Mouse (Mus musculus): Measurements from ENCODE around the gene Prcc.
"Not testable (repeated sequence)": the region's sequence is repeated elsewhere in the genome, so short reads cannot be mapped to it uniquely, and the experiment has no call there.

Gene Prcc

GRCm38 (mm10) chr3:87844981-87845380 lies 40.4 kb downstream of the Prcc start:
- DNase-seq (ENCODE audit: low spot score) = no peak

GRCm38 (mm10) chr3:87840858-87841257 lies 44.5 kb downstream of the Prcc start:
- DNase-seq (ENCODE audit: low spot score) = no peak

GRCm38 (mm10) chr3:87838622-87839021 lies 46.8 kb downstream of the Prcc start:
- peak; percentile 28 for DNase-seq (ENCODE audit: low spot score)

- no peak for DNase-seq (ENCODE audit: low spot score)
Observed at GRCm38 (mm10) chr3:87833482-87833881, 51.9 kb downstream of the Prcc start.

- DNase-seq (ENCODE audit: low spot score) = no peak
Observed at GRCm38 (mm10) chr3:87832109-87832859, 53.1 kb downstream of the Prcc start.

GRCm38 (mm10) chr3:87829025-87829424 lies 56.4 kb downstream of the Prcc start:
- no peak for DNase-seq (ENCODE audit: low spot score)

DNA sequence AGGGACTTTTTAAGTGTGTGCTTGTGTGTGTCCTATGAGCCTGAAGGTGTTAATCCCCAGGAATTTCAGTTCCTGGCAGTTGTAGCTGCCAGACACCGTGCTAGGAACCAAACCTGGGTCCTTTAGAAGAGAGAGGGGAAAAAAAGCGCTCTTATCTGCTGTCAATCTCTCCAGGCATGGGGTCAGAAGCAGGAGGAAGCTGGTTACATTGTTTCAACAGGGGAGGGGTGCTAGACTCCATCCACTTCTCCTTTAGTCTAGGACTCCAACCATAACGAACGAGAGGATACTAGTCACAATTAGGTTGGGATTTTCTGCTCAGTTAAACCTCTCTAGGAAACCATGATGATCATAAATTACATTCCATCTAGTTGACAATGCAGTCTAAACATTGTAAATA lies 57.0 kb downstream of the Prcc start:
- no peak for DNase-seq (ENCODE audit: low spot score)

GRCm38 (mm10) chr3:87824206-87824605 lies 61.2 kb downstream of the Prcc start, which contains the start of gene Pear1:
Pear1 (minus strand) TSS chr3:87824306.
- not testable (repeated sequence) for DNase-seq (ENCODE audit: low spot score)

DNA sequence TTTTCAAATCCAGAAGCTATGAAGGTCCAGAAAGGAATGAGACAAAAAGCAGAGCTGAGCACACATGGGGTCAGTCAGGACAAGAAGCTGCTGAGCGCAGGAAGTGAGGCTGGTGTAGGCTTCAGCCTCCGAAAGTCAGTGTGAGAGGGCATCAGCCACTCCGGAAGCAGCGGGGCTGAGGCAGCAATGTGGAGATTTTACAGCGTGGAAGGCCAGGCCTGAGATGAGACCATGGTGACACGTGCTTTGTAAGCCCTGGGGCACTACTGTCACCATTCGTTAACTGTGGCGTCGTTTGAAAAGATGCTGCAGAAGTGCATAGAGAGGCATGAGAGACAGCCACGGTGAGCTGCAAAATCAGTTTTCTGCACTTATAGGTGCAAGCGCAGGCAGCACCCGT lies 67.2 kb downstream of the Prcc start:
- no peak for DNase-seq (ENCODE audit: low spot score)

DNA sequence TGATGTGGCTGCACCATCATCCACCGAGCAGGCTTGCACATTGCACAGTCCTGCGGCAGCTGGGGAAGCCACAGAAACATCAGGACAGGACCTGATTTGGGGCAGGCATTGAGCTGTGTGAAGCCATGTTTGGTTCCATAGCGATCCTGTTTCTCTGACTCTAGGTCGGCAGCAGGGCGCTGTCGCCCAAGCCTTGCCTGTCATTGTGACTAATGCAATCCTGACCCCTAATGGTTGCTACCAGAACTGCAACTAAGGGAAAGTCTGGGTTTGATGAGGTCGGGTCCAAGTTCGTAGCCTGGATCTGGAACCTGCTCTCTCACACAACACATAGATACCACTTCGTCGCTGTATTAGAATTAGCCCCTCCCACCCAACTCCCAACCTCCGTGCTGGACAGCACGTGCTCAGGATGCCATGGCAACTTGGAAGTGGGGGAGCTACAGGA lies 68.7 kb downstream of the Prcc start:
- DNase-seq (ENCODE audit: low spot score) = peak; percentile 25

- DNase-seq (ENCODE audit: low spot score) = no peak
Observed at GRCm38 (mm10) chr3:87816166-87816565, 69.2 kb downstream of the Prcc start.

- DNase-seq (ENCODE audit: low spot score) = peak; percentile 42
Observed at GRCm38 (mm10) chr3:87812873-87813272, 72.5 kb downstream of the Prcc start.

DNA sequence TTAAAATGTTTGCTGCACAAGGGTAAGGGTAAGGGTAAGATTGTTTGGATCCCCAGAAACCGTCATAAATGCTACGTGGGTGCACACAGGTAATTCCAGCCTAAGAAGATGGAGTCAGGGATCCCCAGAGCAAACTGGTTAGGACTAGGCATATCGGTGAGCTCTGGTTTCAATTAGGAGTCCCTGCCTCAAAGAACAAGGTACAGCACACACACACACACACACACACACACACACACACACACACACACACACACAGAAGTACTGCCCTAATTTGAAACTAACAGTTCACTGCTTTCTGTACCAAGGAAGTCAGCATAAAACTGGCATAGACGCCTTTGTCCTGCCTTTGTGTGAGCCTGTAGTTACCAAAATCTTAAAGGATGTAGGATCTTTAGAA lies 73.0 kb downstream of the Prcc start:
- no peak for DNase-seq (ENCODE audit: low spot score)

- DNase-seq (ENCODE audit: low spot score) = no peak
Observed at GRCm38 (mm10) chr3:87811297-87811696, 74.1 kb downstream of the Prcc start.

- no peak for DNase-seq (ENCODE audit: low spot score)
Observed at GRCm38 (mm10) chr3:87809322-87809962, 76.0 kb downstream of the Prcc start.
